Mouse (Mus musculus) olfactory bulb, adult 2 months (tissue): Measurements from ENCODE around the gene Glrx.

Source experiments
- CTCF ChIP-seq: fragments of 200-500 bp; IDR thresholded peaks from 2 replicates; pipeline ENCODE4 v1.5.1; 2012; ENCODE audit warnings: low read depth, mild to moderate bottlenecking, low read length, moderate library complexity; ENCODE audit not compliant: insufficient read depth
- POLR2A ChIP-seq: fragments of 200-500 bp; IDR thresholded peaks from 2 replicates; pipeline ENCODE4 v1.6.1; 2012; ENCODE audit warnings: mild to moderate bottlenecking, low read depth, low read length, moderate library complexity; ENCODE audit not compliant: insufficient read depth

- TF ChIP-seq CTCF (no peak), POLR2A (no peak)
Measured at GRCm38 (mm10) chr13:75891868-75892267, 52.2 kb downstream of the Glrx start.
